Mouse (Mus musculus): ENCODE data around the gene Cplx2.

- TF ChIP-seq POLR2A (IDR thresholded peaks at IDR 0.05; ENCODE audit: borderline replicate concordance, extremely low read depth, insufficient read depth, insufficient read length, poor library complexity, severe bottlenecking) (no peak), CTCF (IDR thresholded peaks at IDR 0.05; ENCODE audit: borderline replicate concordance, extremely low read depth, insufficient read depth, insufficient read length) (no peak)
Measured at GRCm38 (mm10) chr13:54331825-54332675, 39.1 kb upstream of the Cplx2 start.

Measured in brain, embryonic 14.5 days (tissue).